Mouse (Mus musculus) midbrain, embryonic 14.5 days (tissue): ENCODE data around the gene Ccdc62. TPM values are rescaled to one million over a fixed set of nuclear protein-coding genes. Genes with fewer than 3 reads are reported as not detected.

Experiments used
- ATAC-seq: fragments of 200-750 bp; cut with Nextera tagmentation; 2 replicates; pipeline ENCODE4 v1.8.0; 2017; ENCODE audit warnings: moderate number of reproducible peaks, moderate library complexity; ENCODE audit not compliant: low FRiP score, low TSS enrichment
- DNase-seq: peaks from one replicate; pipeline ENCODE4 v3.0.0-alpha.2; 2015
- H3K27ac ChIP-seq: fragments of 300-500 bp; sonication (generic); replicated peaks from 2 replicates; pipeline ENCODE4 v1.5.1; 2014; ENCODE audit warnings: mild to moderate bottlenecking, low read depth, low read length, moderate library complexity
- H3K27me3 ChIP-seq: fragments of 300-500 bp; sonication (generic); 2 replicates; pipeline ENCODE4 v1.6.1; 2014; ENCODE audit warnings: low read length, control low read depth, mixed read lengths; ENCODE audit not compliant: control insufficient read depth, insufficient read depth
- H3K36me3 ChIP-seq: fragments of 300-500 bp; sonication (generic); 2 replicates; pipeline ENCODE4 v1.6.1; 2014; ENCODE audit warnings: low read length, control low read depth; ENCODE audit not compliant: control insufficient read depth, insufficient read depth
- H3K4me1 ChIP-seq: fragments of 300-500 bp; sonication (generic); 2 replicates; pipeline ENCODE4 v1.6.1; 2014; ENCODE audit warnings: mild to moderate bottlenecking, antibody characterized with exemption, low read length, control low read depth; ENCODE audit not compliant: control insufficient read depth, insufficient read depth
- H3K4me2 ChIP-seq: fragments of 300-500 bp; sonication (generic); 2 replicates; pipeline ENCODE4 v1.6.1; 2014; ENCODE audit warnings: mild to moderate bottlenecking, low read length, moderate library complexity
- H3K4me3 ChIP-seq: fragments of 300-500 bp; sonication (generic); replicated peaks from 2 replicates; pipeline ENCODE4 v1.5.1; 2014; ENCODE audit warnings: low read depth, low read length
- H3K9ac ChIP-seq: fragments of 300-500 bp; sonication (generic); replicated peaks from 2 replicates; pipeline ENCODE4 v1.6.1; 2014; ENCODE audit warnings: mild to moderate bottlenecking, low read length, moderate library complexity
- H3K9me3 ChIP-seq: fragments of 300-500 bp; sonication (generic); 2 replicates; pipeline ENCODE4 v1.6.1; 2016; ENCODE audit warnings: low read length, control low read depth, mixed read lengths; ENCODE audit not compliant: control insufficient read depth
- WGBS: fragments of 180-500 bp; shearing (Covaris S2); extraction: QIAGEN DNeasy Blood & Tissue Kit; methylation state at CpG from one replicate; pipeline ENCODE4 v1.1.7; 2014; 5-methylcytosine and 5-hydroxymethylcytosine counted together
- polyA plus RNA-seq: library from polyadenylated mRNA; unstranded; fragments of >200 nt; fragmentation: Nextera tagmentation; extraction: Ambion mirVana; gene quantifications from 2 replicates; pipeline ENCODE4 v1.2.1, GENCODE M21; 2014

The Ccdc62 gene
- polyA plus RNA-seq, 1 experiment from 2014 or later, result 4.3 TPM

DNA sequence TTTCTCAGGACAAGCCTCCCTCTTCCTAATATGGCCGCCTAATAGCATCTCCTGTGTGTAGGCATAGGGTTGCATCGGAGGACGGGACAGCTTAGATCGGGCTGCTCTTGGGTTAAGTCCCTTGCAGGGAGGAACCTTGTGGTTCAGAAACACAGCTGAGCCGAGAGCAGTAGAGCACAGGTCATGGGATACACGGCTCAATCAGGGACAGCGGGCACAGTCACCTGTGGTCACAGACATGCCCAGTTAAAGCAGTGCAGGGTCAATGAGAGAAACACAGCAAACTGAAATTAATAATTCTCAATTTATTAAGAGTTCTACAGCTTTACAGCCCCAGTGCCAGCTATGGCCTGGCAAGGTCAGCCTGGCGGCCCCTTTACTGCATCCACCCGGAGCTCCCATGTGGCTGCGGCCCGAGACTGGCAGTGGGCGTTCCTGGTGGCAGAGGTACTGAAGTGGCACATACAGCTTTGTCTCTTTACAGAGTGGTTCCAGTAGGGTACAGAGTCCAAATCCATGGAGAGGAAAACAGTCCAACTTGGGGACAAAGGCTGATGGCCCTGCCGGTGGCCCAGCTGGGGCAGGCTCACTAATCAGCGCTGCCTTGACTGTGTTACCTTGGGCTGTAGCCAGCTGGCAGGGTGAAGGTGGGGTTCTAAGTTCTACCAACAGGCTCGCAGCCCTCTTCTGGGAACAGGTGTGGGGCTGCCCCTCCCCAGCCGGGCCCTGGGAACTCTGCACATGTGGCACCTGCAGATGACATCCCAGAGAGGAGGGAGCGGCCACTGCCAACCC is 74.1 kb downstream of the Ccdc62 start:
- H3K27ac ChIP-seq, result no peak overlapping the region
- 89% methylated on average over 17 of the region's 17 CpGs for WGBS
- no peaks in the 10 kb centered on the region for H3K27me3 ChIP-seq
- H3K4me2 ChIP-seq, result no peak overlapping the region
- no peak for DNase-seq
- H3K4me3 ChIP-seq, result no peak overlapping the region
- peaks cover 73% of the 10 kb centered on the region for H3K36me3 ChIP-seq
- ATAC-seq, result no peak
- H3K9ac ChIP-seq, result no peak overlapping the region
- no peaks in the 10 kb centered on the region for H3K9me3 ChIP-seq
- H3K4me1 ChIP-seq, result 0 out of 2 replicates have a peak, but pooled peaks cover 3% of the 10 kb centered on the region

DNA sequence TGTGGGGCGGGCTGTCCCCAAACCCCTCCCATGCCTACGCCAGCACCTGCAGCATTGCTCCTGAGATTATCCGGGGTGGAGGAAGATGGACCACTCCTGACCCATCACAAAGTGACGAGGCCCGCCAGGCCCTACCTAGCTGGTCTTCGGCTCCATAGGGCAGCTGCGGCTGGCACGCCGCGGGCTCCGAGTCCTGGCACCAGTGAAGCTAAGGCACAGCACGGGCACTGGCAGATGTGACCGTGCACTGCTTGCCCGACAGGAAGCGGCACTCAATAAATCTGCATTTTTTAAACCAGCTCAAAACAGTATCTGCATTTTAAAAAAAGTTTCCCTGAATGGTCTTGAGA is 74.6 kb downstream of the Ccdc62 start:
- Histone ChIP-seq H3K4me1 (0 out of 2 replicates have a peak, but pooled peaks cover 3% of the 10 kb centered on the region), H3K36me3 (peaks cover 78% of the 10 kb centered on the region), H3K27ac (no peak overlapping the region), H3K27me3 (no peaks in the 10 kb centered on the region), H3K9me3 (no peaks in the 10 kb centered on the region), H3K4me2 (no peak overlapping the region), H3K4me3 (no peak overlapping the region), H3K9ac (no peak overlapping the region)
- ATAC-seq (no peak), DNase-seq (no peak)
- WGBS, result 93% methylated on average over 15 of the region's 15 CpGs

DNA sequence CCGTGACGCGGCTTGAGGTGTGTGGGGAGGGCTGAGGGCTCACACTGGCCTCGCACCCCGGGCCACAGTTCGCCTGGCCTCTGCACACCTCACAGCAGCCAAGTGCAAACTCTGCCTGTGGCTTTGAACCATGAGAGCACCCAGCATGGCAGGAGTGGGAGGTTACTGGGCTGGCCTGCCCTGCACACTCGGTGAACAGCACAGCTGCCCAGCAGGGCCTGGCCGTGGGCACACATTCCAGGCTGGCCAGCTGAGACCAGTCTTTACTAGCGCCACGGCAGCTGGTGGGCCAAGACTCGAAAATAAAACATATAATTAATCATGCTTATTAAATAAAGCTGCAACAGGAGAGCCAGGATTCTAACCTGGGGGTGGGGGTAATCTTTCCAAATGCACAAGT is 75.1 kb downstream of the Ccdc62 start:
- ATAC-seq (no peak), DNase-seq (no peak)
- Histone ChIP-seq H3K27ac (no peak overlapping the region), H3K4me1 (peaks cover 6% of the 10 kb centered on the region), H3K4me3 (no peak overlapping the region), H3K4me2 (no peak overlapping the region), H3K9me3 (no peaks in the 10 kb centered on the region), H3K9ac (no peak overlapping the region; the same call in 1 of the 2 replicates), H3K27me3 (no peaks in the 10 kb centered on the region), H3K36me3 (peaks cover 77% of the 10 kb centered on the region)
- 85% methylated on average over 11 of the region's 11 CpGs for WGBS

DNA sequence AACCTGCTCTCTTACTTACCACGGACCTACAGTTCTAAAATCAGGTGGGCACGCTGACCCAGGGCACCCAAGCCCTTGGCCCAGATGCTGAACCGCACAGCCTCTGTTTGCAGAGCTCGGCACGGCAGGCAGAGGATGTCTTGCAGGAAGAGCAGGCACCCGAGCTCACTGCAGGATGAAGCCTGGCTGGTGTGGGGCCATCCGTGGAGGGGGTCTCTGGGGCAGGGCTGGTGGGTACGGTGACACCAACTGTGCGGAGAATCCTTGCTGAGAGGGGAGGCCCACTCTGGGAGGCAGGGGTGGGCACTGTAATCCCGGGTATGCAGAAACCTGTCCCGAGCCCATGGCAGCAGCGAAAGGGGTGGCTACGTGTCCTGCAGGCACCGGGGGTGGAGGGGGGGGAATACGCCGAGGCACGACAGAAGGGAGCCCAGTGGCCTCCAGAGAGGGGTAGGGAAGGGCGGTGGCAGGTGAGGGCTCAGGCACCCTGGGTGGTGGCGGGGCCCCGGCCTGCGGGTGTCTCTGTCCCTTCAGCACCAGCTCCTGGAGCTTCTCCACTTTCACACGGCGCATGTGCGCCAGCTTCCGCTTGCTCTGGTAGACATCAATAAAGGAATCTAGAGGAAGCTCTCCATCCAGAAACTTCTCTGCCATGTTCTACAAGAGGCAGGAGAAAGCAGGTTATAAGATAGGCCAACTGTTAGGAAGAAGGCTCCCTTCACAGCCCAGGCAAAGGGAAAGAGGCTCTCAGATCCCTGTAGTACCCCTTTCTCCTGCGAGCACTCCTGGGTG is 75.8 kb downstream of the Ccdc62 start:
- ATAC-seq, result no peak
- Histone ChIP-seq H3K36me3 (peaks cover 75% of the 10 kb centered on the region), H3K9ac (no peak overlapping the region)

DNA sequence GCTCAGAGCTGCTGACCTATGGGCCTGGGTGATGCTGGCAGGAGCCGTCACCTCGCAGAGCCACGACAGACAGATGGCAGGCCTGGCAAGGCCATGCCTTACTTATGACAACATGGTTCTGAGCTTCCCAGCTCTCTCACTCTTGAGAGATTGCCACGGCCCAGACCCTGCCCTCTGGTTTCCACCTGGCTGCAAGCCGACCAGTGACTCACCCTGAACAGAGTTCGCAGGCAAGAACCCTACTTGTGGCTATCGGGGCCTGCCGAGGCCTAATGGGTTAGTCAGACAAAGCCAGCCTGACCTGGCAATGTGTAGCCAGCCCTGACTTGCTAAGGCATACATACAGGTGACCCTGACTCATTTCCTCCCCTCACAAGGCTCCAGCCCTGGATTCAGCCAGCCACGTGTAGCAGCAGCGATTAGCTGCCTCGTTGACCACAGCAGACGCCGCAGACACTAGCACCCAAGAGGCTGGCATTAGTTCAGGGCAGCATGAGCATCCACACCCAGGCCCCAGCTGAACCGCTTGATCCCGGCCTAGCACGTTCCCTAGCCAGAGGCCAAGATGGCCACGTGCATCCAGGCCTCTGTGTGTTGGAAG is 76.5 kb downstream of the Ccdc62 start:
- ATAC-seq, result no peak
- Histone ChIP-seq H3K27ac (no peak overlapping the region), H3K4me3 (no peak overlapping the region), H3K27me3 (no peaks in the 10 kb centered on the region), H3K9ac (no peak overlapping the region), H3K4me1 (peaks cover 20% of the 10 kb centered on the region), H3K9me3 (no peaks in the 10 kb centered on the region), H3K36me3 (peaks cover 70% of the 10 kb centered on the region), H3K4me2 (no peak overlapping the region)
- DNase-seq, result no peak
- 89% methylated on average over 17 of the region's 17 CpGs for WGBS

More for the DNA sequence above, 75.8 kb downstream of the Ccdc62 start:
- no peaks in the 10 kb centered on the region for H3K27me3 ChIP-seq
- 89% methylated on average over 26 of the region's 26 CpGs for WGBS
- no peak overlapping the region for H3K4me3 ChIP-seq
- no peaks in the 10 kb centered on the region for H3K9me3 ChIP-seq
- peaks cover 13% of the 10 kb centered on the region for H3K4me1 ChIP-seq
- no peak overlapping the region for H3K4me2 ChIP-seq
- 0 out of 2 replicates have a peak overlapping the region, but pooled peaks have one; percentile 13 for H3K27ac ChIP-seq
- no peak for DNase-seq

DNA sequence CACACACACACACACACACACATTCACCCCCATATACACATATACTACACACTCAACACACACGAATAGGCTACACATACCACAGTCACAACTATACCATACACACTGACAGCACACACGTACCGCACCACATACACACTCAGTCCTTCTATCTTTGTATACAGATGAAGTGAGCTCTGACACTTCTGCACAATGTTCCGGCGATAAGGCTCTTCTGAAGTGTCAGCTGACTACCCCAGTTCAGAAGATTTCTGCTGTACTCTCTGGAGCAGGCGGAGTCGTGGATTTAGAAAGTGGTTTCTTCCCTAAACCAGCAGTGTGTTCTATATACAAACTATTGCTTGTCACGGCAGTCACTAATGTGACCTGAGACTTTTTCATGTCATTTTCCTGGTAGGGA is 79.6 kb downstream of the Ccdc62 start:
- peaks cover 43% of the 10 kb centered on the region for H3K4me1 ChIP-seq
- no peak for DNase-seq
- WGBS, result 91% methylated on average over 8 of the region's 8 CpGs
- no peak overlapping the region for H3K9ac ChIP-seq
- H3K4me3 ChIP-seq, result no peak overlapping the region
- no peak overlapping the region for H3K4me2 ChIP-seq
- H3K27ac ChIP-seq, result peak overlapping the region; percentile 87
- H3K9me3 ChIP-seq, result no peaks in the 10 kb centered on the region
- peaks cover 53% of the 10 kb centered on the region for H3K36me3 ChIP-seq
- no peak for ATAC-seq
- H3K27me3 ChIP-seq, result no peaks in the 10 kb centered on the region

DNA sequence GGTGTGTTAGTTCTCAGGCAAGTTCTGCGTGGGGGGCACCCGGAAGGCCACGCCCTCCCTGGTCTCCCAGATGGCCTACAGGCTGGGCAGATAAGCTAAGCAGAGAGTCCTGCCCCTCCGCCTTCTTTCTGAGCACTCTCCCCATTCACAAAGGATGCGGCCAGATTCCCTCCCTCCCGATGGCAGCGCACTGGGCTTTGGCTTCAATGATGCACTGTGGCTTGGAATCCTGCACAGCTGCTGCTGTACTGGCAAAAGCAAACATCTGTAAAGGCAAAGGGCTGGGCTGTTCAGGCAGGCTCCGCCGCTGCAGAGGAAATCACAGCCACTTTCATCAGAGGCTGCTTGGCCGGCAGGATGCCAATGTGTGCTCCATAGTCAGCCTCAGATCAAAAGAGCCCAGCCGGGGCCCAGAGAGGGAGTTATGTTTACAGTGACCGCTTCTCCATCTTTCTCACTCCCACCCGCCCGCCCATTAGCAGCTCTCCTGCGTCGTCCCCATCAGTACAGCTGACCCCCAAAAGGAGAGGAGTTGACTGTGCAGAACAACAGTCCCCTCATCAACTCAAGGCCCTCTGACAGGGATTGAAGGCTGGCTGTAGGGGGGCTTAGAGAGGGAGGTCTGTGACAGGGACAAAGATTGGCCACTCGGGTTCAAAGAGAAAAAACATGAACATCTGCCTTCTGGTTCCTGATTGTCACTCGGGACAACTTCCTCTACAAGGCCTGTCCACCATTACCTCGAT is 80.6 kb downstream of the Ccdc62 start:
- Histone ChIP-seq H3K9me3 (no peaks in the 10 kb centered on the region), H3K4me3 (0 out of 2 replicates have a peak overlapping the region, but pooled peaks have one; percentile 2), H3K4me1 (peaks cover 43% of the 10 kb centered on the region), H3K27me3 (no peaks in the 10 kb centered on the region), H3K4me2 (peak overlapping the region; percentile 38), H3K36me3 (peaks cover 43% of the 10 kb centered on the region), H3K27ac (peak overlapping the region; percentile 87), H3K9ac (peak overlapping the region; percentile 48; the same call in 1 of the 2 replicates)
- DNase-seq, result peak; percentile 82
- WGBS, result 3% methylated on average over 19 of the region's 19 CpGs
- ATAC-seq, result peak; percentile 55

DNA sequence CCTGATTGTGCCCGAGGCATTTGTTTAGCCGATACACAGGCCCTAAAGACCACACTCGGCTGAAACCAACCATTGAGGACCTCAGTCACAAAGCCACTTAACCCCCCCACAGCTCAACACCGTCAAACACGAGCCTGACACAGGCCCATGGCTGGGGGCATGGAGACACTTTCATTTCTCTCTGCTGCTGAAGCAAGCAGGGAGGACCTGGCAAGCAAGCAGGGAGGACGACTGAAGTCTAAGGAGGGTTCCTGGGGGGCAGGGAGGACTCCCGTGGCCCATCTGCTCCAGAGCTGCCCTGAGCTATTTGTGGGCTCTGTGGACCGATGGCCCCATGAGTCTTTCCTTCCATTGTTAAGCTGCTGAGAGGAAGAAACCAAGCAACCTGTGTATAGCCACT is 81.4 kb downstream of the Ccdc62 start:
- H3K4me3 ChIP-seq, result no peak overlapping the region
- peak overlapping the region; percentile 48 for H3K9ac ChIP-seq
- peaks cover 50% of the 10 kb centered on the region for H3K4me1 ChIP-seq
- DNase-seq (peak; percentile 46), ATAC-seq (no peak)
- H3K4me2 ChIP-seq, result peak overlapping the region; percentile 38
- peaks cover 34% of the 10 kb centered on the region for H3K36me3 ChIP-seq
- peak overlapping the region; percentile 87 for H3K27ac ChIP-seq
- H3K27me3 ChIP-seq, result no peaks in the 10 kb centered on the region
- 2% methylated on average over 8 of the region's 8 CpGs for WGBS
- no peaks in the 10 kb centered on the region for H3K9me3 ChIP-seq
